Mouse (Mus musculus): ENCODE measurements around the gene Lamc3. TPM values are rescaled to one million over a fixed set of nuclear protein-coding genes. Genes with fewer than 3 reads are reported as not detected.

Lamc3 gene
- total and polyA plus RNA-seq, 3 experiments, result 0.36 to 2.3 (median 0.57) TPM

- H3K79me2 ChIP-seq (replicated peaks; ENCODE audit: control insufficient read depth, insufficient read depth, low read length), result no peaks in the 10 kb centered on the region
- H3K4me1 ChIP-seq (ENCODE audit: control insufficient read depth, insufficient read depth, low read length), result no peaks in the 10 kb centered on the region
- DNase-seq, result no peak
- no peak overlapping the region for H3K27ac ChIP-seq
- H3K36me3 ChIP-seq (ENCODE audit: control insufficient read depth, insufficient read depth, low read length), result no peaks in the 10 kb centered on the region
- no peak overlapping the region for H3K9ac ChIP-seq (ENCODE audit: low read depth, low read length)
- no peaks in the 10 kb centered on the region for H3K27me3 ChIP-seq (ENCODE audit: control insufficient read depth, insufficient read depth, low read length)
- intact Hi-C loops (cut with DNase I), result no loop called here
- TF ChIP-seq EP300 (IDR thresholded peaks at IDR 0.05; ENCODE audit: insufficient read depth, low read depth, low read length), result no peak
- no peak for TF ChIP-seq CTCF (IDR thresholded peaks at IDR 0.05)
- no peak for TF ChIP-seq POLR2A (IDR thresholded peaks at IDR 0.05; ENCODE audit: insufficient read depth, low read depth, low read length)
- H3K4me3 ChIP-seq, result no peak overlapping the region
- 90% methylated on average over 4 of the region's 4 CpGs for WGBS
These were observed 103.9 kb downstream of the Lamc3 start for GRCm38 (mm10) chr2:31990961-31991360.

GRCm38 (mm10) chr2:31994896-31995295 lies 107.8 kb downstream of the Lamc3 start:
- TF ChIP-seq CTCF (IDR thresholded peaks at IDR 0.05), result no peak
- TF ChIP-seq EP300 (IDR thresholded peaks at IDR 0.05; ENCODE audit: insufficient read depth, low read depth, low read length), result no peak
- TF ChIP-seq POLR2A (IDR thresholded peaks at IDR 0.05; ENCODE audit: insufficient read depth, low read depth, low read length), result no peak
- no peak overlapping the region for H3K9ac ChIP-seq (ENCODE audit: low read depth, low read length)
- no peaks in the 10 kb centered on the region for H3K79me2 ChIP-seq (replicated peaks; ENCODE audit: control insufficient read depth, insufficient read depth, low read length)
- 78% methylated on average over 9 of the region's 9 CpGs for WGBS
- no peak overlapping the region for H3K27ac ChIP-seq
- DNase-seq, result no peak
- H3K4me1 ChIP-seq (ENCODE audit: control insufficient read depth, insufficient read depth, low read length), result no peaks in the 10 kb centered on the region
- intact Hi-C loops (cut with DNase I), result no loop called here
- no peaks in the 10 kb centered on the region for H3K36me3 ChIP-seq (ENCODE audit: control insufficient read depth, insufficient read depth, low read length)
- H3K4me3 ChIP-seq, result no peak overlapping the region
- H3K27me3 ChIP-seq (ENCODE audit: control insufficient read depth, insufficient read depth, low read length), result no peaks in the 10 kb centered on the region

GRCm38 (mm10) chr2:31996060-31996459 lies 109.0 kb downstream of the Lamc3 start:
- intact Hi-C loops (cut with DNase I), result no loop called here

More at GRCm38 (mm10) chr2:31996060-31996459, 109.0 kb downstream of the Lamc3 start:
- Histone ChIP-seq H3K27ac (no peak overlapping the region), H3K4me3 (no peak overlapping the region), H3K9ac (ENCODE audit: low read depth, low read length) (no peak overlapping the region), H3K79me2 (replicated peaks; ENCODE audit: control insufficient read depth, insufficient read depth, low read length) (no peaks in the 10 kb centered on the region), H3K27me3 (ENCODE audit: control insufficient read depth, insufficient read depth, low read length) (no peaks in the 10 kb centered on the region), H3K4me1 (ENCODE audit: control insufficient read depth, insufficient read depth, low read length) (no peaks in the 10 kb centered on the region), H3K36me3 (ENCODE audit: control insufficient read depth, insufficient read depth, low read length) (no peaks in the 10 kb centered on the region)
- 95% methylated on average over 13 of the region's 13 CpGs for WGBS
- TF ChIP-seq EP300 (IDR thresholded peaks at IDR 0.05; ENCODE audit: insufficient read depth, low read depth, low read length), result no peak
- no peak for TF ChIP-seq CTCF (IDR thresholded peaks at IDR 0.05)
- TF ChIP-seq POLR2A (IDR thresholded peaks at IDR 0.05; ENCODE audit: insufficient read depth, low read depth, low read length), result no peak
- no peak for DNase-seq

Other genes starting within 250 kb of the Lamc3 start
- not detected for gene Prdm12, start 247.3 kb upstream of the Lamc3 start, total RNA-seq (2021)
- gene Prdm12, start 247.3 kb upstream of the Lamc3 start, polyA plus RNA-seq (2012; rRNA removed), result not detected in 2 replicates
- 1 to 10 TPM; 8.7 to 9.0 TPM for gene Exosc2, start 216.6 kb upstream of the Lamc3 start, total RNA-seq (2021)
- 5.5 and 13.1 TPM in 2 replicates for gene Exosc2, start 216.6 kb upstream of the Lamc3 start, polyA plus RNA-seq (2012; rRNA removed)
- 10 to 100 TPM; 29.4 to 31.8 TPM for gene Abl1, start 198.9 kb upstream of the Lamc3 start, total RNA-seq (2021)
- gene Abl1, start 198.9 kb upstream of the Lamc3 start, polyA plus RNA-seq (2012; rRNA removed), result 27.5 and 39.9 TPM in 2 replicates
- gene Qrfp, start 76.7 kb upstream of the Lamc3 start, total RNA-seq (2021), result not detected
- gene Qrfp, start 76.7 kb upstream of the Lamc3 start, polyA plus RNA-seq (2012; rRNA removed), result 0.04 TPM in 1 of 2 replicates, not detected in the other
- not detected for gene Fibcd1, start 41.3 kb upstream of the Lamc3 start, total RNA-seq (2021)
- gene Fibcd1, start 41.3 kb upstream of the Lamc3 start, polyA plus RNA-seq (2012; rRNA removed), result not detected in 2 replicates
- 1 to 10 TPM; 2.4 to 2.7 TPM for gene Aif1l, start 62.8 kb downstream of the Lamc3 start, total RNA-seq (2021)
- 4.2 and 4.6 TPM in 2 replicates for gene Aif1l, start 62.8 kb downstream of the Lamc3 start, polyA plus RNA-seq (2012; rRNA removed)
- gene Nup214, start 87.1 kb downstream of the Lamc3 start, total RNA-seq (2021), result 10 to 100 TPM; 27.5 to 28.6 TPM
- gene Nup214, start 87.1 kb downstream of the Lamc3 start, polyA plus RNA-seq (2012; rRNA removed), result 18.5 and 18.6 TPM in 2 replicates
- gene Fam78a, start 197.6 kb downstream of the Lamc3 start, total RNA-seq (2021), result 10 to 100 TPM; 15.9 to 19.1 TPM
- gene Fam78a, start 197.6 kb downstream of the Lamc3 start, polyA plus RNA-seq (2012; rRNA removed), result 18.7 and 24.9 TPM in 2 replicates
- 10 to 100 TPM; 33.6 to 33.8 TPM for gene Plpp7, start 208.2 kb downstream of the Lamc3 start, total RNA-seq (2021)
- gene Plpp7, start 208.2 kb downstream of the Lamc3 start, polyA plus RNA-seq (2012; rRNA removed), result 56.3 and 62.1 TPM in 2 replicates

Data from heart, adult 2 months (tissue).